Mouse (Mus musculus) cerebellum, adult 2 months (tissue): ENCODE results near the gene Zfp536. TPM values are rescaled to one million over a fixed set of nuclear protein-coding genes. Genes with fewer than 3 reads are reported as not detected.

Source experiments
- DNase-seq, 2 experiments: peaks; one replicate each; pipeline ENCODE4 v3.0.0; 2021
- H3K27ac ChIP-seq: fragments of 200-500 bp; 2 replicates; pipeline ENCODE4 v1.5.1; 2012; ENCODE audit warnings: low read length, control low read depth, inconsistent platforms; ENCODE audit not compliant: insufficient read depth
- H3K27me3 ChIP-seq: fragments of 200-500 bp; 2 replicates; pipeline ENCODE4 v1.6.1; 2012; ENCODE audit warnings: inconsistent platforms, mild to moderate bottlenecking, low read length, moderate library complexity; ENCODE audit not compliant: control insufficient read depth, insufficient read depth
- H3K4me1 ChIP-seq: fragments of 200-500 bp; 2 replicates; pipeline ENCODE4 v1.6.1; 2011; ENCODE audit warnings: low read length; ENCODE audit not compliant: control insufficient read depth, insufficient read depth
- H3K4me3 ChIP-seq: fragments of 200-500 bp; replicated peaks from 2 replicates; pipeline ENCODE3; 2011; ENCODE audit warnings: mild to moderate bottlenecking, low read depth, low read length, control low read depth; ENCODE audit not compliant: insufficient read depth
- CTCF ChIP-seq: fragments of 200-500 bp; IDR thresholded peaks from 2 replicates; pipeline ENCODE4 v1.5.1; 2011; ENCODE audit warnings: low read depth, mild to moderate bottlenecking, control low read depth, low read length, moderate library complexity, borderline replicate concordance; ENCODE audit not compliant: insufficient read depth
- POLR2A ChIP-seq: fragments of 200-500 bp; IDR thresholded peaks from 2 replicates; pipeline ENCODE4 v1.6.1; 2011; ENCODE audit warnings: low read length, control low read depth, borderline replicate concordance; ENCODE audit not compliant: insufficient read depth
- WGBS: fragments of 180-500 bp; shearing (Covaris S2); methylation state at CpG from one replicate; pipeline ENCODE4 v1.1.7; 2018; 5-methylcytosine and 5-hydroxymethylcytosine counted together
- polyA plus RNA-seq: library from polyadenylated mRNA; depleted of rRNA; stranded (reverse); fragments of >200 nt; gene quantifications from 2 replicates; pipeline ENCODE4 v1.2.3, GENCODE M21; 2012

Zfp536 gene
- polyA plus RNA-seq, 1 experiment: 38.5 TPM

- no peak for DNase-seq
- no peak overlapping the region for H3K4me3 ChIP-seq
- WGBS: 35% methylated on average over 3 of the region's 3 CpGs
- H3K27ac ChIP-seq: no peak overlapping the region
- TF ChIP-seq CTCF (no peak), POLR2A (no peak)
- no peaks in the 10 kb centered on the region for H3K27me3 ChIP-seq
- peaks cover 16% of the 10 kb centered on the region for H3K4me1 ChIP-seq
These were observed 92.1 kb downstream of the Zfp536 start for GRCm38 (mm10) chr7:37681335-37681734.

GRCm38 (mm10) chr7:37663676-37664365 lies 109.6 kb downstream of the Zfp536 start:
- 34% methylated on average over 7 of the region's 7 CpGs for WGBS
- no peak overlapping the region for H3K4me3 ChIP-seq
- TF ChIP-seq POLR2A: no peak
- no peak for TF ChIP-seq CTCF
- DNase-seq: peak in 1 of 2 experiments; percentile 45
- H3K27me3 ChIP-seq: no peaks in the 10 kb centered on the region
- no peak overlapping the region for H3K27ac ChIP-seq
- H3K4me1 ChIP-seq: peaks cover 27% of the 10 kb centered on the region

GRCm38 (mm10) chr7:37648671-37649070 lies 124.8 kb downstream of the Zfp536 start:
- Histone ChIP-seq H3K27me3 (no peaks in the 10 kb centered on the region), H3K27ac (no peak overlapping the region), H3K4me3 (no peak overlapping the region), H3K4me1 (no peaks in the 10 kb centered on the region; the same call in 1 of the 2 replicates)
- TF ChIP-seq CTCF (no peak), POLR2A (no peak)
- no peak for DNase-seq
- WGBS: 90% methylated on average over 11 of the region's 11 CpGs

GRCm38 (mm10) chr7:37647917-37648615 lies 125.4 kb downstream of the Zfp536 start:
- WGBS: 90% methylated on average over 21 of the region's 21 CpGs
- no peak for DNase-seq
- Histone ChIP-seq H3K27me3 (no peaks in the 10 kb centered on the region), H3K4me1 (no peaks in the 10 kb centered on the region; the same call in 1 of the 2 replicates), H3K27ac (no peak overlapping the region), H3K4me3 (no peak overlapping the region)
- TF ChIP-seq POLR2A (no peak), CTCF (no peak)

- no peak overlapping the region for H3K27ac ChIP-seq
- 54% methylated on average over 12 of the region's 12 CpGs for WGBS
- TF ChIP-seq POLR2A (no peak), CTCF (no peak)
These were observed 133.6 kb downstream of the Zfp536 start for GRCm38 (mm10) chr7:37639740-37640397.

GRCm38 (mm10) chr7:37634812-37635211 lies 138.6 kb downstream of the Zfp536 start:
- Histone ChIP-seq H3K4me3 (no peak overlapping the region), H3K27me3 (no peaks in the 10 kb centered on the region), H3K4me1 (no peaks in the 10 kb centered on the region), H3K27ac (no peak overlapping the region)
- TF ChIP-seq POLR2A: no peak
- TF ChIP-seq CTCF: no peak
- 75% methylated on average over 5 of the region's 5 CpGs for WGBS
- no peak for DNase-seq

More at GRCm38 (mm10) chr7:37639740-37640397, 133.6 kb downstream of the Zfp536 start:
- Histone ChIP-seq H3K4me1 (no peaks in the 10 kb centered on the region; the same call in 1 of the 2 replicates), H3K4me3 (no peak overlapping the region), H3K27me3 (no peaks in the 10 kb centered on the region)
- DNase-seq: no peak

- Histone ChIP-seq H3K27ac (no peak overlapping the region), H3K27me3 (no peaks in the 10 kb centered on the region), H3K4me1 (peaks cover 6% of the 10 kb centered on the region), H3K4me3 (no peak overlapping the region)
- 89% methylated on average over 7 of the region's 7 CpGs for WGBS
- no peak for TF ChIP-seq CTCF
- no peak for TF ChIP-seq POLR2A
- no peak for DNase-seq
These were observed 143.0 kb downstream of the Zfp536 start for GRCm38 (mm10) chr7:37630410-37630809.

- DNase-seq: no peak
- TF ChIP-seq POLR2A (no peak), CTCF (no peak)
- Histone ChIP-seq H3K4me1 (peaks cover 12% of the 10 kb centered on the region), H3K4me3 (no peak overlapping the region), H3K27ac (peak overlapping the region; percentile 49), H3K27me3 (no peaks in the 10 kb centered on the region)
- WGBS: 61% methylated on average over 6 of the region's 6 CpGs
These were observed 145.4 kb downstream of the Zfp536 start for GRCm38 (mm10) chr7:37627897-37628510.
